Mouse (Mus musculus): ENCODE measurements around the gene Padi4.

DNA sequence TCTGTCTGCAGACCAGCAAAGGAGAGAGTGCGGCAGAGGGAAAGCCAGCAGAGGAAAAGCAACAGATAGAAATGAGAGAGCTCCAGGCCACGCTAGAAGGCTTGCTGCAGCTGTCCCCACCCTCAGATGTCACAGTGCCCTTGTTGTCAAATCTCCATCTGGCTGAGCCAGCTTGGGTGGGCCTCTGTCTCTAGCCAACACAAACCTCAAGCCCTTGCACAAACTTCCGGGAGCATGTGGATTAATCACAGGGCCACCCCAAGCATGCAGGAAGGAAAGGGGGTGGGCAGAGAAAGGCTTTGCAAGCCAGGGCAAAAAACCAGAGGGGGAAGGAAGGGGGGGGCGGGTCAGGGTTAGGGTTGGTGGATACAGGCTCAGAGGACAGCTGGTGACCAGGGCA, 13.4 kb upstream of the Padi4 start:
- TF ChIP-seq USF1 (IDR thresholded peaks at IDR 0.05; ENCODE audit: low read depth, low read length): no peak
- no peak for TF ChIP-seq RCOR1 (conservative IDR thresholded peaks at IDR 0.05; ENCODE audit: low read depth, low read length)
- TF ChIP-seq POLR2AphosphoS2 (IDR thresholded peaks at IDR 0.05; ENCODE audit: low read depth, low read length): no peak
- no peak for TF ChIP-seq POLR2A (IDR thresholded peaks at IDR 0.05; ENCODE audit: low read depth, low read length)
- TF ChIP-seq GABPA (IDR thresholded peaks at IDR 0.05; ENCODE audit: insufficient replicate concordance, low read depth, low read length): no peak

Data from CH12.LX (cell line).